Mouse (Mus musculus) common myeloid progenitor, adult 5-6 weeks (primary cell): Measurements from ENCODE around the gene Gm4353. TPM values are rescaled to one million over a fixed set of nuclear protein-coding genes. Genes with fewer than 3 reads are reported as not detected.

Experiments
- ATAC-seq: replicated peaks from 2 replicates; pipeline ENCODE4 v1.8.0; 2016; ENCODE audit warnings: low read depth, mild to moderate bottlenecking, moderate TSS enrichment, inconsistent platforms; ENCODE audit not compliant: poor library complexity, severe bottlenecking
- total RNA-seq: library from RNA; stranded (forward); fragments of 200-1000, 187-1606 nt; gene quantifications from 2 replicates; pipeline ENCODE4 v1.2.3, GENCODE M21; 2017

Gm4353 gene
- 3.6 and 7.0 TPM in 2 replicates for total RNA-seq

DNA sequence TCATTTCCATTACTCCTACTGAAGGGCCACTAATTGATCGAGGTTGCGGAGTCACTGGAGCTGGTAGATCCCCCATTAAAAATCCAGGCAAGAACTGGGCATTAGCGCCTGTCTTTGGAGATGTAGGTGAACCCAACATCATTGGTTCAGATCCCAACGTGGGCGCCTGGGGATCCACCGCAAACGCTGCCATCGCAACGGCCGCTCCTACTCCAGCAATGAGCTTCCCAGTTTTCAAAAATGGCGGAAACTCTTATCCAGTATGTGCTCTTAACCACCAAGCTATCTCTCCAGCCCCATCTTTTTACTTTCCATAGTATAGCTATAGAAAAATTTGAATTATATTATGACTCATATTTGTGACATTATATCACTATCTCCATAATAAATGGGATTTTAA is at the start of gene Gm4353:
Gene Gm4353, minus strand, starts transcription at position 270 of the 400 bp plus-strand sequence.
- peak; percentile 87 for ATAC-seq

DNA sequence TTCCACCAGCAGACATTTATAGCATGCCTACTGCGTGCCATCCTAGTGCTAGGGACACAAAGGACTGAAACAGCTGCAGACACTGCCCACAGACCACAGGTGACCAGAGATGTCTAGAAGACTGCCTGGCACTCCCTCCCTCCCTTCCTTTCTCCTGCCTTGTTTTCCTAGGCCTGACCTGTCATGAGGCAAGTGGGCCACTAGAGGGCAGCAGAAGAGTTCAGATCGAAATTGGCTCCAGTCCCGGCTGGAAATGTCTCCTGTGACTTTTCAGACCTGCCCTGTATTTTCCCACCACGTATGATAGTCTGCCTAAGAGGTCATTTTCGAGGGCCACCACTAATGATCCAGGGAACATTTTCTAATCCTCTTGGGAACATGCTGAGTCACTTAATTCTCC is 47.6 kb upstream of the Gm4353 start:
- ATAC-seq, result peak; percentile 70

DNA sequence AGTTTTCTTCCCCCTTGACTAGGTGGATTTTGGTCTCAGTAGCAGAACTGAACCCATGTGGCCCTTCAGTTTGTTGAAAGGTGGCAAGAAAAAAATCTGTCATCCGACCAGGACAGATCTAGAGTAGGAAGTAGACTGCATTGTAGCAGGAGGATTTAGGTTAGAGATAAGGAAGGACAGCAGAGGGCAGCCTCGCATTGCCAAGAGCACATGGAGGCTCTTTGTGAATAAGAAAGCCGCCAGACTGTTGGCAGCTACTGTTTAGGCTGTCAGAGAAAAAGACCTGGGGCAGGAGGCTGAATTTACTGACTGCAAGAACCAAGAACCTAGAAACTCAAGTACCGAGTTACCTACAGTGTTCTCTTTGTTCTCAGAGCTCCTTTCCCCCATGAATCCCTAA is 47.0 kb upstream of the Gm4353 start:
- ATAC-seq, result peak; percentile 59

DNA sequence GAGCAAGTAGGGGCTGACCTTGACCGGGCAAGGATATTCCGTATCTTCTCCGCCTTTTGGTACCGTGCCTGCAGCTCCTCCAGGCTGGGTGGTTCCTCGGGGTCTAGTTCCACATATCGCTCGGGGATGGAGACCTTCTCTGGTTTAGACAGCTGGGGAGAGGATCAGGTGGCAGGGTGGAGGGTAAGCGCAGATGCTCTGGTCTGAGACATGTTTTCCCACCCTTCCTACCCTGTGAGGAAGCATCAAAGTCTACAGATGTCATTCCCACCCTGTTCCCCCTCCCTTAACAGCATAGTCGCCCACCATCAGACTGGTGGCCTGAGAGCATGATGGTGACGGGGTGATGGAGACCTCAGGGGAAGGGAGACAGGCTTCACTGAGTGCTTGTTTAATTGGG is 44.9 kb upstream of the Gm4353 start:
- no peak for ATAC-seq

DNA sequence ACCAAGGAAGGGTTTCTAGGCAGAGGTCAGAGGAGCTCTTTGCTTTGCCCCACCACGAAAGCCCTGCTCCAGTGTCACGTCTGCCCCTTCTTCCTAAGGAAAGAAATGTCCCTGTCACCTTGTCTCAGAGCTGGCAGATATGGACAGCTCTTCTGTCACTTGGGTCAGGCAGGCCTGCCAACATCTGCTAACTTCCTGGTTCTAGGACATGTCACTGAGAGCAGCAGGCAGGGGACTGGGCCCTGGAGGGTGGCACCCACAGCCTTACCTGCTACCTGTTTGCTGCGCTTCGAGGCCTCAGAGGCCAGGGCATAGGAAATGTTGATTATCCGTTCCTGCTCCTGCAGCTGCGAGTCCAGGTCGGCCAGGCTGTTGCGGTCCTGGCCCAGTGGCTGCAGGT is 43.9 kb upstream of the Gm4353 start:
- no peak for ATAC-seq

DNA sequence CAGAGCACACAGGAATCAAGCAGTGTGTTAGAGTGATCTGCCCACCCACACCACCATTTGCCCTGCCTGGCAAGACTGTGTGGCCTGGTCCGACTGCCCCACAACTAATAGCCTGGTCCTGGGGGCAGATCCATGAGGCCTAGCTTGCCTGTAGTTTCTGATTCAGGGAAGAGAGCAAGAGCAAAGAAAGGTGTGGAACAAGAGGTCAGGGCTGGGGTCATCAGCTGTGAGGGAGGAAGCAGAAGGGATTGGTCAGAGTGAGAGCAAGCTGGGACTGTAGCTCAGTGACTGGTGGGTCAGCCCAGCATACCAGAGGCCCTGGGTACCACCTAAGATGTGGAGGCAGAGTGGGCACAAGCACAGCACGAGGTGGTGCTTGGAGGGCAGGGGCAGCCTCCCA is 42.6 kb upstream of the Gm4353 start:
- ATAC-seq, result no peak

DNA sequence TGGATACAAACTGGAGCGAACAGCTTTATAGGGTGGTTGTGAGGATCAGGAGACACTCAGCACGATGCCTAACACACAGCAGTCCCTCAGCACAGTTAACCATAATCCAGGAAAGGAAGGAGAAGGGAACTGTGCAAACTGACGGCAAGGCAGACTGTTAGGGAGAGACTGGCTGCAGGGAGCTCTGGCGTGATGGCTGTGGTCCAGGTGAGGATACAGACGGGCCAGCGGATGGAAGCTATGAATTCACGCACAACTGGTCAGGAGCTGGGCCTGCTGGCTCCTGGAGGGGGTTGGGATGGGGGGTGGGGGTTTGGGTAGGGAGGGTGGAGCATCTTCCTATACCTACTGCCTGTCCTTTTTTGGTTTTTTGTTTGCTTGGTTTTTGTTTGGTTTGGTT is 41.2 kb upstream of the Gm4353 start:
- no peak for ATAC-seq

DNA sequence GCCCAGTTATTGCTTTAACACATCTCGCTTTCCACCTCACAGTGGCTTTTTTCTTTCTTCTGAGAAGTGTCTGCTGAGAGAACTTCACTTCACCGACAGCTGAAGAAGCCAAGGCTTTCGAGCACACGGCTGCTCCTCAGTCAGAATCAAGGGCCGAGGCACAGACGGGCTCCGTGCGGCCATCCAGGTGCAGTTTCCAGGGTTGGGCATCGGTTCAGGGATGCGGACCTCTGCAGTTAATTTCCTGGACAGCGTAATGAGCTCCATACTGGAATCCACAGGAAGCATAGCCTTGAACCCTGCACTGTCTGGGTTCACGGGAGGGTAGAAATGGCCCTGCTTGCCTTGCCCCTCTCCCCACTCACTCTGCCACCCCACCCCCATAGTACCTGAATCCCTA is 39.6 kb upstream of the Gm4353 start:
- no peak for ATAC-seq

DNA sequence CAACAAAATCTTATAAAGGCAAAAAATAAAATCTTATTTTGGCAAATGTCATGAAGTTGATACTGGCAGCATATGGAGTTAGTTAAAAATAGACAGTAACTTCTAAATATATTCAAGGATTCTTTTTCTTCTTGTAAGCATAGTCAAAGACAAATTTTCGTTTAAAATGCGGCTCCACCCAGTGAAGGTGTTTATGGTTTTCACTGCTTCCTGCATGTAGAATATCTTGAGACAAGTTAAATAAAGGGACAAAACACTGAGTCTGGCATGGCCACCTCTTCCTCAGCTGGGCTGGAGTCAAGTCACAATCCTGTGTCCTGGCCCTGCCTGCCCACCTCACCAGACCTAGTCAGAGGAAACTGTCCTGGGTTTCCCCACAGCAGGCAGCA is 39.2 kb upstream of the Gm4353 start:
- no peak for ATAC-seq

DNA sequence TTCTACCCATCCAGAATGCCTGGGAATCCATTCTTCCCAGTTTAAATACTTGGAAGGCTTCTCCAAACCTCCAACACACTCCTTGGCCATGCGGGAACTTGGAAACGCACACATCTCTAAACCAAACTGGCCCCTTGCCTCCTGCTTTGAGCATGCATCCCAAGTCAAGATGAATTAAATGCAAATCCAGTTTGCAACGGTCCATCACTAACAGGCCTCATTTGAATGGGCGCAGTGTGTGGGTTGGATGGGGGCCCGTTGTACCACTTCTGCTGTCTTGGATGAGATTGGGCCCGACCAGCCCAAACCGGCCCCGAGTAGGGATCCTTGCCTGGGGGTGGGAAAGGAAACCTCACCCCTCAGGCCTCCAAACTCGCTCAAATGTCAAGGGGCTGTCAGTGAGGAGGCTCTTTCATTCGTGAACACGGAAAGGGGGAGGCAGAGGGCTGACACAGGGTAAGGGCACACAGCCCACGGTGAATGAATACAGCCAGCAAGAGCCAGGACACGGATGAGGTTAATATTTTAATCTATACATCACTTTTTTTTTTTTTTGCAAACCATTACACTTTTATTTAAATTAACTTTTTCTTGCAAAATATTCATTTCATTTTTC is 38.7 kb upstream of the Gm4353 start:
- no peak for ATAC-seq

DNA sequence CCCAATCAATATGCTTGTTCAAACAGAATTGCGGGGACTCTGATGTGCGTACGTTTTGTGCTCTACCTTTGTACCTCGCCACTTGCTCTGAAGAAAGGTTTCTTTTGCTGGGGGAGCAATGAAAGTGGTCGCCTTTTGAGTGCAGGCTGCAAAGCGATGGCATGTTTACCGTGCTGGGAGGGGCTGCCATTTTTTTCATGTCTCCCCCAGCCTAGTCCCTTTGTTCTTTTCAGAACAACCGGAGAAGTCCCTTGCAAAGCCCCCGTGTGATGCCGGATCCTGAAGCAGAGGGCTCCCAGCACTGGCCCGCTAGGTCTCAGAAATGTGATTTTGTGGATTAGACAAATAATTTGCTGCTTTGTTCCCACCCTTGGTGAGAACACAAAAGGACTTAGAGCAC is 36.8 kb upstream of the Gm4353 start:
- no peak for ATAC-seq

DNA sequence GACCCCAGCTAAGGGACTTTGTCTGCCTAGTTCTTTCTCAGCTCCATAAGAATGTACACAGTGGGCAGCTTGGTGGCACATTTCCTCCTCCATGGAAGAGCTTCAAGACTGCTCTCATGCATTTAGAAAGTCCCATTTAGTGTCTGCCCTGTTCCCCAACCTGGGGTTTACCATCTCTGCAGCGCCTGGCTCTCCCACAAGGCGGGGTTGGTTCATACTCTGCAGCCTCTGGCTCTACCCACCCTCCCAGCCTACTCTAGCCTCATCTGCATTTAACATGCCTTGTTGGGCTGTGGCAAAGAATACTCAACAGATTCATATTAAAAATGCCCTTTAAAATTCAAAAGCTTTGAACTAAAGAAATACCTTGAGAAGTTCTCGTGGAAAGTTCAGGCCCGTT is 36.3 kb upstream of the Gm4353 start:
- ATAC-seq, result no peak

DNA sequence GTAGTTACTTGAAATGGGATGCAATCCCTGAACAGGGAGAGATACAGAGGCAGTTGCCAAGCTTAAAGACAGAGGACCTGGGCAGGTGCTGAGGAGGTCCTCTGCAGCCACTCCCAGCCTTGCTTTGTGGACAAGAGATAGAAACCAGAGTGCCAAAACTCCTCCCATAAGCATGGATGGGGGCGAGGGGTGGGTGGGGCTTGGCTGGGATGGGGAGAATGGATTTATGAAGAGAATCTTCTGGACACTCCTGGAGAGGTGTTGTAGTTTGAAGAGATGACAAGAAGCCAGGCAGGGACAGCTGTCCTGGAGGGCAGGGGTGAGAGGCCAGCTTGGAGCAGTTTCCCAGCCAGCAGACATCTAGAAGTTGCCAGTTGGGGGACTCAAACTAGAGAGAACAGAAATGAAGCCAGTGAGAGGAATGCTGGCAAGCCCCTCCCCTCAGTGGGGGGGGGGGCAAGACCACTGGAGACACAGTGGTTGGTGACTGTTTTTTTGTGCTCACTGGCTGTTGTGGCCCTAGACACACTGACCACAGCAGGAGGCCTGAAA is 34.9 kb upstream of the Gm4353 start:
- ATAC-seq, result no peak

DNA sequence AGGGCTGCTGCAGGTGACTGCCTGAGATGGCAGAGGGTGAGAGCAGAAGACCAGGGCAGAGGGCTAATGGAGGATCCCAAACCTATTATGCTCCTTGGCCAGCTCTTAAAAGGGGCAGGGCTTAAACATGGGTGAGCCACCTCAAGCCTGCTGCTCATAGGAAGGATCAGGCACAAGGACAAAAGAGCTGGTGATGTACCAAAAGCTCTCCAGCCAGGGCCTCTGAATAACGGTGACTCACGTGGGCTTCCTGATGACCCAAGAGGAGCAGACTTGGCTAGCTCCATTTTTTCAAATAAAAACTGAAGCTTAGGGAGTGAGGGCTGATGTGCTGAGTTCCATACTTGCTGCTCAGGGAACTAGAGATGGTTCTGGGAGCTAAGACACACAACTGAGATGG is 31.6 kb upstream of the Gm4353 start:
- no peak for ATAC-seq

DNA sequence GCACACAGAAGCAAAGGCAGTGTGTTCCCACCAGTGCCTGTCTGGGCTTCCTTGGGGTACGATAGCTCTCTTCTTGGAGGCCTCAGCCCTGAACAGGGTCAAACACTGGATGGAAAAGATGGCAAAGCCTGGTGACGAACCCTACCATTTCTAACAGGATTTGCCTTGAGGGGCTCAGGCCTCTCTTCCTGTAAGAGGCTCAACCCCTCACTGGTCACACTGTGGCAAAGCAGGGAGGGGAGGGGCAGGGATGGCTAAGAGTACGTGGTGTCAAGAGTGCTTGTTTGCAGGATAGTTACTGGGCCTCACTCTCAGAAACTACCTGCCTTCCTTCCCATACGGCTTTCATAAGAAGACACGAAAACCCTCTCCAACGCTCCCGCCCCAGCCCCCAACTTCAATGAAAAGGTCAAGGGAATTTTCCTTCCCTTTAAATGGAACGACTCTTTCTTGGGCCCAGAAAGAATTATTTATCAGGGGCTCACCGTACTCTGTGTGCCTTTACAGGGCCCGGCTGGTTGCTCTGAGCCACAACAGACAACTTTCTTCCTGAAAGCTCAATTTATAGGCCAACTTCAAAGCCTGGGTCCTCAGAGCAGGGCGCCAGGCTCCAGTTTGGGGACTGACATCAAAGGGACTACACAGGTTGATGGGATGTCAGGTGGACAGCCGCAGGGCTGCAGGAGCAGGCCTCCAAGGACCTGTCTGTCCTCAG is 30.9 kb upstream of the Gm4353 start:
- no peak for ATAC-seq

DNA sequence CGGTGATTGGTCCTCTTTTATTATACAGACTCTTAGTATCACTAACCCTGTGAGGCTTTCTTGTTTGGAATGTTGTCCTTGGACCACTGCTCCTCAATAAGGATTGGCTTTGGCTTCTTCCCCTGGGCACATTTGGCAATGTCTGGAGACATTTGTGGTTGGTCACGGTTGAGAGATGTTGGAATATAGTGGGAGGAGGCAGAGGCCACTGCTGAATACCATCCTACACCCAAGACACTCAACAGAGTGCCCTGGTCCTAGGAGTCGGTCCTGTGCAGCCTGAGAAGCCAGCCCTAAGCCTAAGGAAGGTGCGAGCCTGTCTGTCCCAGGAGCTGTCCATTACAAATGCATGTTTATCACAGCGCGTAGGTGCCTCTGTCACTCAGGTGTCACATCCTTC is 27.1 kb upstream of the Gm4353 start:
- ATAC-seq, result no peak

DNA sequence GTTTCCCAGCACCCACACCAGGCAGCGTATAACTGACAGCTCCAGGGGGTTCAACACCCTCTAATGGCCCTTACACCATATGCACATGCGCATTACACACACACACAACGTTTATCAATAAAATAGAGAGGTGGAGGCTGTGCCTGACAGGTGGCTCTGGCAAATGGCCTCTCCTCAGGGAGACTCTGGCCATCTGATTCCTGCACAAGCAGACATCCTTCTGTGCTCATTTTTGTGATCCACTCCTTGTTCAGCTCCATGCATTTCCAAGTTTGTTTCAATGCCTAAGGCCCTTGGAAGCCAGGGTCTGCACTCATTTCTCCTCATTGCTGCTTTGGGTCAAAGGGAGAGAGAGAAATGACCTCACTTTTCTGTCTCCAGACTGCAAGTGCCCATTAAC is 26.2 kb upstream of the Gm4353 start:
- no peak for ATAC-seq

DNA sequence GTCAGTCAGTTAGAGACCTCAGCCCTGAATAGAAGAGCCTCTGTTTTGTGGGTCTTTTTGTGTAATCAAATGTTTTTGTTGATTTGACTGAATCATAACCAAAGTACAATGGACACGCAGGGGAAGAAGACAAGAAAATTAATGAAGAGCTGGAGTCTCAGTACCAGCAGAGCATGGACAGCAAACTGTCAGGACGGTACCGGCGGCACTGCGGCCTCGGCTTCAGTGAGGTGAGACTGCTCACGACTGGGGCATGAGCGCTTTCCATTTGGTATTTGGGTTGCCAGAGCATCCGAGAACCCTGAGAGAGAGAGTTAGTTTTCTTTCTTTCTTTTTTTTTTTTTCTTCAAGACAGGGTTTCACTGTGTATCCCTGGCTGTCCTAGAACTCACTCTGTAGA is 18.7 kb upstream of the Gm4353 start:
- ATAC-seq, result no peak

DNA sequence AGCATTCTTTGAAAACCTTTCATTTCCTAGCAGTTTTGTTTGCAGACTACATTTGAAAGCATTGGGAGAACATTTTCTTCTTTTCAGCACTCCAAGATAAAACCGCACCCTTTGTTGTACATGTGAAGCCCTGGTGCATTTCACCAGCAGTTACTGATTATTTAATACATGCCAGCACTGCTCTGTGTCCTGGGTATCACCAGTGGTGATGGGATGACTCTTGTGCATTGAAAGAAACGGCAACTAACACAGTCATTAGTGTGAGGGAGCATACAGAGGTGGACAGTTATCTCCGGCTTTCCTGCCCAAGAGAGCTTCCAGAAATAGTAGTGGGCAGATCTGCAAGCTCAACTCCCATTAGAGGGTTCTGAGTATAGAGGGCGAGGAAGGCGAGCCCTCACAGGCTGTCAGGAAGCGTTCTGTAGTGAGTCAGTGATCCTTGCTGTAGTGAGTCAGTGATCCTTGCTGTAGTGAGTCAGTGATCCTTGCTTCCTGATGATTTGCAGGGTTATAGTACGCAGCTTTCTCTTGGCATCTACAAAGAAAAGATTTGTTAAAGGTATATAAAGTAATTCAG is 15.6 kb upstream of the Gm4353 start:
- no peak for ATAC-seq

DNA sequence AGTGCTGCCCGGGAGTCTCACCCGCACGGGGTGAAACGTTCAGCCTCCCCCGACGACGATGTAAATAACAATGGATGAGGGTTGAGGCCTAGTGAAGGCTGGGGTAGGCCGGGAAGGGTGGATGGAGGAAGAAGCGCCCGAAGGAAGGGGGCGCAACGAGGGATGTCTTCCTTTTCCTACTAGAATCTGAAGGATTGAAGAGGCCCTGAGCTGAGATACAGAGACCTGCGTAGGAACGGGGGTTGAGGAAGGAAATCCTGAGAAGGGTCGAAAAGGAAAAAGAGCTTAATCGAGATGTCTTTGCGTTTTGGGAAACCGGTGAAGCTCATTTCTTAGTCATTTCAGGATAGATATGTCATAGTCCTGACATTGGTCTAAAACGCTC is 9.0 kb upstream of the Gm4353 start:
- peak; percentile 73 for ATAC-seq

DNA sequence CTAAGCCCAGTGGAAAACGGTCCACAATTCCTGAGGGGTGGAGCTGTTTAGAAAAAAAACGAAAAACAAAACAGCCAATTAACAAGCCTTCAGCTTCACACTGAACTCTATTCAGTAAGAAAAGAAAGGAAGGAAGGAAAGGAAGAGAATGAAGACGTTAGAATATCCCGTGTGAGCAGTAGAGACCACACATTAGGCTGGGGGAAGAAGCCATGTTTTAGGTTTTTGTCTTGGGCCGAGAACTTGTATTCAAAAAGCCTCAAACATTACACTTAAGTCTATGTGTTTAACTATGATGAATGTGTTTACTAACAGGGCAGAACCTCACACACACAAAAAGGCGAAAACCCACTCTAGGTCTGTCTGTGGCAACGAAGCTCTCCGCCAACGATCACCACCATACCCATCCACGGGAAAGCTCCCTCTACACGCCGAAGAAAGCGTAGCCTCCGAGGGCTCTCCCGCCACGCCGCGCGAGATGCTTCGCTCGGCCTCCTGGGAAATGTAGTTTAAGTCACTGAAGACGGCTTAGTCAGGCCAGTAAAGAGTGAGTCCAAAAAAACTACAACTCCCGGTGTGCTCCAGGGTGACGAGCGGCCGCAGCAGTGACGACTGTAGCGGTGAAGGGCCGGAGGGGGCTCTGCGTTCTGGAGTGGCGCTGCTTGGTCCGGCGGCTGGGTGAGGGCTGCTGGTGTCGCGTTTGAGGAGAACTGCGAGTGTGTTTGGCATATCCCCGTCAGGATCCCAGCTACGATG is 8.5 kb upstream of the Gm4353 start:
- ATAC-seq, result peak; percentile 97
